Mouse (Mus musculus) ES-Bruce4 (cell line): ENCODE measurements around the gene Mfsd6l.

Experiments used
- CTCF ChIP-seq: IDR thresholded peaks from one replicate; pipeline ENCODE4 v1.8.1; 2011; ENCODE audit warnings: low read depth, low read length
- EP300 ChIP-seq: IDR thresholded peaks from 2 replicates; pipeline ENCODE4 v1.6.1; 2011; ENCODE audit warnings: low read depth, low read length; ENCODE audit not compliant: insufficient read depth
- POLR2A ChIP-seq: IDR thresholded peaks from one replicate; pipeline ENCODE4 v1.8.1; 2011; ENCODE audit warnings: low read length; ENCODE audit not compliant: insufficient read depth

DNA sequence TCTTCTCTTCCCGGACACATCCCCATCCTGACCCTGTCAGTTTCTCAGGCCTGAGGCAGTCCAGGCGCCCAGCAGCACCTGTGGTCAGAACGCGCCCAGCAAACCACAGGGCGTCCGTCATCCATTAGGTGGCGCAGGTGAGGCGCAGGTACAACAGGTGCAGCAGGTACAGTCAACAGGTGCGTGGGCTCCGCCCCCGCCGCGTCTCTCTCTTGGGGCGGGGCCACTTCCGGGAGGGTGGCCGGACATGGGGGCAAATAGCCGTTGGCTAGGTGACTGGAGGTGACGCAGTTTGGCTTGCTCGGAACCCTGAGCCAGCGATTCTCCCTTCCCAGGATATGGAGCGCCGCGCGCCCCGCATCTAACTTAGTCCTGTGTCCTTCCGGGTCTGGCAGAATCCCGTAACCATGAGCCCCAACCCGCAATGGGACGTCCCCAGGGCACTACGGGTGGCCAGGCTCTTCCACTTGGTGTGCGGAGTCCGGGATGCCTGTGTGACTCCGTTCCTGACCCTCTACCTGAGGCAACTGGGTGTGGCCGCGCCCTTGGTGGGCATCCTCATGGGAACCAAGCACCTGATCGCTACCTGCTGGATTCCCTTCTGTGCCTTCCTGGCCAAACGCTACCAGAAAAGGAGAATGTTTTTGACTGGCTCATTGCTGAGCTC lies at the start of gene Mfsd6l:
- TF ChIP-seq POLR2A (no peak), CTCF (peak; percentile 95), EP300 (no peak)
